Mouse (Mus musculus): ENCODE results near the gene Snx27.

DNA sequence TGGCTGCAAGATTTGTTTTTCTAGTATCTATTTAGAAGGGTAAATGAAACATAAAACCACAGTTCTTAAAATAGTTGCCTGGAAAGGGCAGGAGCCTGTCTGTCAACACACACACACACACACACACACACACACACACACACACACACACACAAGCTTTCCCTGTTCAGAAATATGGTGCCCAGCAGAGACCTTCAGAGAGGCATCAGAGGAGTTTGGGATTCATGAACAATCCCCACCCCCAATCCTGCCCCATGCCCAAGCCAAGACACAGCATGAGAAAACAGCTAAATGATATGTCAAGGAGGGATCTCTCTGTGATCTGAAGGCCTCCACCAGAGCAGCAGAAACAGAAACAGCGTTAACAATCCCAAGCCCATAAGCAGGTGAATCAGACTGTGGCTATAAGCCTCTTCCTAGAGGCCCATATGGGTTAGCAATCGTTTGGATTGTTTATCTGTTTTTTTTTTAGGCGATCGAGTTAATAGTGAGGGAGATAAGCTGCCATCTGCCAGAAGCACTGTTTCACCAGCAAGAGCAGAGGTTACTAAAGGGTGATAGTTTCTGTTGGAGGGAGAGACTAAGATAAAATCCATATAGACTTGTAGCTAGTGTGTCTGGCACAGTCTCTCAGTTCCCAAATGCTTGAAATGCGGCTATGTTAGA lies 108.8 kb downstream of the Snx27 start:
- no peak for TF ChIP-seq POLR2A (IDR thresholded peaks at IDR 0.05; ENCODE audit: control insufficient read depth, low read depth, low read length)
- TF ChIP-seq CTCF (IDR thresholded peaks at IDR 0.05; ENCODE audit: control insufficient read depth, insufficient read depth, insufficient replicate concordance, low read depth, low read length): no peak

All from testis, adult 2 months (tissue).